Mouse (Mus musculus) gastrocnemius, postnatal 10 days (tissue): Measurements from ENCODE around the gene Itga9. TPM values are rescaled to one million over a fixed set of nuclear protein-coding genes. Genes with fewer than 3 reads are reported as not detected.

Source experiments
- DNase-seq: peaks from one replicate; pipeline ENCODE4 v3.0.0; 2021; ENCODE audit warnings: mixed read lengths
- total RNA-seq, 2 experiments: library from RNA; stranded (reverse); gene quantifications; 2 replicates each; pipeline ENCODE4 v1.2.3; 2021

Gene Itga9
- total RNA-seq, 2 experiments from 2014 or later, result 27.0 to 31.1 TPM

GRCm38 (mm10) chr9:118950061-118950460, 343.6 kb downstream of the Itga9 start:
- no peak for DNase-seq

Other genes with a start within 250 kb of the Itga9 start
- gene Eomes, start 128.5 kb upstream of the Itga9 start, total RNA-seq, result not detected
- gene Golga4, start 100.4 kb upstream of the Itga9 start, total RNA-seq, result 100 to 1,000 TPM; 144 to 160 TPM